Mouse (Mus musculus): ENCODE results near the gene Atp12a.
A peak's percentile ranks its signal among the peaks of the same experiment; 100 is the strongest.

Gene Atp12a

GRCm38 (mm10) chr14:56364711-56365237, at the start of gene Atp12a:
Gene Atp12a (plus strand): TSS chr14:56365068.
- no peak for DNase-seq (ENCODE audit: low read depth, low spot score)

GRCm38 (mm10) chr14:56315519-56315918, 49.3 kb upstream of the Atp12a start:
- no peak for DNase-seq (ENCODE audit: low read depth, low spot score)

DNA sequence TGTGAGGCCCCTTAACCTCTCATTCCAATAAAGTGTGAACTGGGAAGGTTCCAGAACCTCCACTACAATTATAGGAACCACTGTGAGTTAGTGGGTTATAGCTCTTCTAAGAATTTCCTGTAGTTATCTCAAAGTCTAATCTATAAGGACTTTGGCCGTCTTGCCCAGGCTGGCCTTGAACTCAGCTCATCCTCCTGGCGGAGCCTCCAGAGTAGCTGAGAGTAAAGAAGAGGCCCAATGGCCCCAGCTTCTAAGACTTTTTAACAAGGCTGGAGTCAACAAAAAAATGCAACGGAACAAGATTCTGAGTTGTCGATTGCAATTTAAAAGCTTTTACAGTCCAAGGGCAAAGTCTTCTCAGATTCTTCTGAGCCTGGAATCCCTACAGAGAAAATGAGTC, 48.5 kb upstream of the Atp12a start:
- DNase-seq (ENCODE audit: low read depth, low spot score) = no peak

DNA sequence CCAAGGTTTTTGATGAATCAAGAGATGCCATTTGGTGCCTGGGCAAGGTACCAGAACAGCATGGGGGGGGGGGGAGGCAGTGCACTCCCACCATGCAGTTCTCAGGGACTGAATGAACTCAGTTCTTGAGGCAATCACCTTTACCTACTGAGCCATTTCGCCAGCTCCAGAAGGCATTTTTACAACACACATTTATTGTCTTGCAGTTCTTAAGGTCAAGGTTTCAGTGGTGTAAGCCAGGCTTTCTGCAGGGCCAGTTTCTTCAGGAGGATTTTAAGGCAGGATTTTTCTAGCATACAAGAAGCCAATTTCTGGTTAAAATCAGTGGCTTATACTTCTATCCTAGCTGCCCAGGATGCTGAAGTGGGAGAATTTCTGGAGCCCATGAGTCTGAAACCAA, 41.9 kb upstream of the Atp12a start:
- no peak for DNase-seq (ENCODE audit: low read depth, low spot score)

DNA sequence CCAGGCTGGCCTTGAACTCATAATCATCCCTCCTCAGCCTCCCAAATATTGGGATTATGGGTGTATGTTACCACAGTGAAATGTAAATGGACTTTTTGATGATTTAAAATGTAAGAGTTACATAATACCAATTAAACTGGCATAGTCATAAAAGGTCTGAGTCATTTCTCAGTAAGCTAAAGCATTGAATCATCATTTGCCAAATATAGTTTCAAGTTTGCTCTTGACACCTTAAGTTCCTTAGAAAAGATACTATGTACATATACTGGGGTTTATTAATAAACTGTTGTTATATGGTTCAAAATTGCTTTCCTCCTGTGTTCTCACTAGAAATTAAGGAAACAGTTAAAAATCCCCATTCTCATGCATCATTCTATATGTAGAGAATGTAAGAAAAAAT, 39.8 kb upstream of the Atp12a start:
- DNase-seq (ENCODE audit: low read depth, low spot score) = no peak

- no peak for DNase-seq (ENCODE audit: low read depth, low spot score)
Observed at GRCm38 (mm10) chr14:56333700-56334099, 31.2 kb upstream of the Atp12a start.

- DNase-seq (ENCODE audit: low read depth, low spot score) = no peak
Observed at GRCm38 (mm10) chr14:56334437-56334836, 30.4 kb upstream of the Atp12a start.

GRCm38 (mm10) chr14:56336032-56336431, 28.8 kb upstream of the Atp12a start:
- DNase-seq (ENCODE audit: low read depth, low spot score) = no peak

DNA sequence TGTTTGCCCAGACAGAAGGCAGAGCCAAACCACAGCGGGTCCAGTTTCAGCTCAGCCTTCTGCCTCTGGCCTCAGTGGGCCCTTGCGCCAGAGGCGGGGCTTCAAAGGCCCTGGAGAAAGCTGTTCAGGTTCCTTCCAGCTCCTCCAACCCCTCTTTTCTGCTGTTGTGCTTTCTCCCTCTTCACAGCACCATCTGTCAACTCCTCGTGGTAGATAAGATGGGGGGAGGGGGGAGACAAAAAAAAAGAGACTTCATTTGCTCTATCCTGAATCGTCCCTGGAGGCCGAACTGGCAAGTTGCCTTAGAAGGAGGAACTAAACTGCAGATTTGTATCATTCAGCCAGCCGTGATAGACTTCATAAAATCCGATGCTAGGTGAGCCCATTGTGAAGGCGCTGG, 27.8 kb upstream of the Atp12a start:
- DNase-seq (ENCODE audit: low read depth, low spot score) = no peak

DNA sequence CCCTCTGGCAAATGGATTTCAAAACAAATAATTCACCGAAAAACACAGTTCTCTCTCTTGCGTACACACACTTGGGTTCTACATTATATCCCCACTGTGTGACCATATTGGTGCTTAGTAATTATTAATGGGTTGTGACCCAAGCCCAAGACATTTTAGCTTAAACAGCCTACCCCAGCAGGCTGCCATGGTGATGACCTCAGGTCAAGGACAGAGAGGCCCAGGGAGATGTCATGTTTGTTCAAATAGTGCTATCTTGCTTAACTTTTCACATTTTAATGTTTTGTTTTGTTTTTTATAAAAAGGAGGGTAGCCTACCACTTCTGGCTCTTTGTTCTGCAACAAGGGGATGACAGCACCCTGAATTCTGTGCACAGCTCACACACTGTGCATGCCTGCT, 27.2 kb upstream of the Atp12a start:
- DNase-seq (ENCODE audit: low read depth, low spot score) = no peak

DNA sequence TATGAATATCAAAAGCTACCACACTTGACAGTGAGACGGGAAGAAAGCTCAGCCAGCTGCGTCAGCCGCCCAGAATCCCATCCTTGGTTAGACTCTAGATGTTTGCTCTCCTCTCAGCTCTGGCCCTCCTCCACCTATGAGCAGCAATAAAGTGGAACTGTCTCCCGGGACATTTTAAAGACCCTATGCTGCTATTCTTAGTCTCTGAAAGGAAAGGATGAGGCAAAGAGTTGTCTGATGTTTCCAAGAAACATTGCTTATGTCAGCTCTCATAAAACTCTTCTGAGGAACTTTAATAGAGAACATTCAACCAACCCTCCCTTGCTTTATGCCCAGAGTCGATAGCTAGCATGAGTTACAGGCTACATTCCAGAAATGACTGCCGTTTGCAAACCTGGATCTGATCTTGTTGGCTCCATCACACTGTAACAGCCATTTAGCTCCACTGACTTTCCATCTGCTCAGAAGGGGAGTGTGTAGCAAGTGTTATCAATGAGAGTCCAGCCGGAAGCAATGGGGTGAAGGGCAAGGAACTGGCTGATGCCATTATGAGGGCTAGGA, 25.9 kb upstream of the Atp12a start:
- no peak for DNase-seq (ENCODE audit: low read depth, low spot score)

GRCm38 (mm10) chr14:56348704-56349103, 16.2 kb upstream of the Atp12a start:
- no peak for DNase-seq (ENCODE audit: low read depth, low spot score)

DNA sequence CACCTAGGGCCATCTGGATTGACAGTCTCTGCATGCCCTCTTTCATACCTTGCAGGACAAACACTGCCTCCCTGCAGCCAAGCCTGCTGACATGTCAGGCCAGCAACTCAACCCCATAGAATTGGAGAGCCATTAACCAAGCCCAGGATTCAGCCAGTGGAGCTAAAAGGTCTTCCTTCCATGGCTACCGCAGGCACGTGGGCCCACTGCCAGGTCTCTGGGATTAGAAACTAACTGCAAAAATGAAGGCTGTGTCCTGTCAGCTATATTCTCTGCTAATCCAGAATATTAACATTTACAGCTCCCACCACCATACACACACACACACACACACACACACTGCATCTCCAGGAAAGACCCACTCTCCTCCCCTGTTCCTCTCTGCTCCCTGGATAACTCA, 15.3 kb upstream of the Atp12a start:
- no peak for DNase-seq (ENCODE audit: low read depth, low spot score)

DNA sequence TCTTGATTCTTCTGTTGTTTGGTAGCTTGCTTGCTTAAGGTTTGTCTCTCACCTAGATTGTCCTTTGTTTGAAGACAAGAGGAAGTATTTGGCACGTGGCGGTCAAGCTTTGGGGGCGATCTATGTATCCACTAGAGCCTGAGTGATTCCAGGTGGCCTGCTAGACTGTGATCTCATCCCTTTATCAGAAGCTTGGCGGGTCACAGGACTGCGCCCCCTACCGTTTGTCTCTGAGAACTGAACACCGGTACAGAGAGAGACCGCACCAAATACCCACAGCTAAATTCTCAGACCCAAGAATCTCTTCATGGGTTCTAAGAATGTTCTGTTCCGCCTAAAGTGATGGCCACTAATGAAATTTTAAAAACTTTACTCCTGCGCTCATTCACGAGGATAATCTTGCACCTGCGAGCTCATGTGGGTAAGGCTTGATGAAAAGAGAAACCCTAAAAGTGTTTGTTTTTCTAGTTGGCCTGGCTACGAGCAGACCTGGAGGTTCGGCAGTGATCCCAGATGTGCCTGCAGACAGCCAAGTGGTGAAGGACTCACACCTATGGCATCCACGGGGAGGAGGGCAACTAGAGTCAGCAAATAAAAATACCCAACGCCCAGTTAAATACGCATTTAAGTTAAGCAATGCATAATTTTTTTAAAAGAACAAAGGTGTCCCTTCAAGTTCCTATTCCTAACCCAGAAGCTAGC, 12.8 kb upstream of the Atp12a start:
- no peak for DNase-seq (ENCODE audit: low read depth, low spot score)

GRCm38 (mm10) chr14:56354803-56355202, 10.1 kb upstream of the Atp12a start:
- DNase-seq (ENCODE audit: low read depth, low spot score) = no peak

GRCm38 (mm10) chr14:56355396-56355795, 9.5 kb upstream of the Atp12a start:
- DNase-seq (ENCODE audit: low read depth, low spot score) = no peak

DNA sequence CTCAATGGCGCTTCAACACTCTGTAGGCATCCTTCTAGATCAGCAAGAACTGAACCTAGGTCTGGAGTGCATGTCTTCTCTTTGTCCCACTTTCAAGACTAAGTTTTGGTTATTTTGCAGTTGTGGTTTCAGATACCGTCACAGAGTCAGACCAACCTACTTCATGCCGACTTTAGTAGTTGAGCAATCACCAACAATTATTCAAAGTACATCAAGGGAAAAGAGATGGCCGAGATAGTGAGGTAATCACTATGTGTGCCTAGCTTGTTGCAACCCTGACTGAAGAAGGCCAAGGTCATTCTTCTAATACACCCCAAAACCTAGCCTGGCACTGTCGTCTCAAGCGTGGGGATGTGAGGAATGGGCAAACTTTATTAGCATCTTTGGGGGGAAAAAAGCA, 8.7 kb upstream of the Atp12a start:
- no peak for DNase-seq (ENCODE audit: low read depth, low spot score)

- DNase-seq (ENCODE audit: low read depth, low spot score) = no peak
Observed at GRCm38 (mm10) chr14:56358422-56358821, 6.4 kb upstream of the Atp12a start.

DNA sequence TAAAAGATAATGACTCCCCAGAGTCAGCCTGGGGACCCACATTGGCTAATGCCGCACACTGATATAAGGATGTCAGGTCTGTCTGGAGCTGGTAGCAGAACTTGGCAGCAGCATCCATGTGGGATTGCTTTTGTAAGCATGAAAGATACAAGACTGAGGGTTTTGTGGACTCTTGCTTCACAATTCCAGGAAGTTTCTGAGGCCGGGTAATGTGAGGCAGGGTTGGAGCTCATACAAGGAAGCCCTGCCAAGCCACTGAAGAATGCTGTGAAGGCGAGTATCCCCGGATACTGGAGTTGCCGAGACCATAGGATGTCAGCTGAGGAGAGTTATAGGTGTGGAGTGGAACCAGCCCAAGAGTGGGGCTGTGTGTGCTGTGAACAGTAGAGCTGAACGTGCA, 5.7 kb upstream of the Atp12a start:
- DNase-seq (ENCODE audit: low read depth, low spot score) = no peak

DNA sequence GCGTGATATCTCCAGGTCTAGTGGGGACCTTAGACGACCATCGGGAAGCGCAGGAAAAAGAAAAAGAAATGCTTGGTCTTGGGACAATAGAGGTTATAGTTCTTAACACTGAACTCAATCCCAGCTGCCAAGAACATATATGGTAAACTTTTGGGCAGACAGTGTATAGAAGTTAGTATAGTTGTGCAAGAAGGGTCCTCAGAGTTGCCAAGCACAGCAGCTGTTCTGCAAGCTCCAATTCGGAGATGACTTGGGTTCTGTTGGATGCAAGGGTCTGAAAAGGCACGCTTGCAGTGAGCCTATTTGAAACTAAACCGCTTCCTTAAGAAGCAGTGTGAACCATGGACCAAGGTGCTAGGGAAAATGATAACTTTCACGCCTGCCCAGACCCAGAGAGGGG, 424 bp downstream of the Atp12a start:
- DNase-seq (ENCODE audit: low read depth, low spot score) = no peak

GRCm38 (mm10) chr14:56366712-56367111, 1.8 kb downstream of the Atp12a start:
- no peak for DNase-seq (ENCODE audit: low read depth, low spot score)

DNA sequence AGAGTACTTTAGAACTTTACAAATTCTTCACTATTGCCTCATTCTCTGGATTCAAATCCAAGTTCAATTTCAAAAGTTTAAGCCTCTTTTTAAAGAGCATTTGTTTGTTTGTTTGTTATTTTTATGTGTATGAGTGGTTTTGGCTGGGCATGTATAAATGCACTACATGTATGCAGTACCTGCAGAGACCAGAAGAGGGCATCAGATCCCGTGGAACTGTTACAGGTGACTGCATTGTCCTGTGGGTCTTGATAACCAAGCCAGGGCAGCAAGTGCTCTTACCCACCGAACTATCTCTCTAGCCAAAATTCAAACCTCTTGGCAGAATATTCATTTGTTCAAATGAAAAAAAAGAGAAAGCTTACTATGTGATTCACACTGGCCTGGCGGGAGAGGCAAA, 4.0 kb downstream of the Atp12a start:
- DNase-seq (ENCODE audit: low read depth, low spot score) = no peak

- peak; percentile 75 for DNase-seq (ENCODE audit: low read depth, low spot score)
Observed at GRCm38 (mm10) chr14:56375731-56376130, 10.9 kb downstream of the Atp12a start.

GRCm38 (mm10) chr14:56377745-56378144, 12.9 kb downstream of the Atp12a start:
- DNase-seq (ENCODE audit: low read depth, low spot score) = no peak

Data from skeletal muscle tissue, adult 2 months (tissue).